Mouse (Mus musculus) ES-CJ7 (cell line): ENCODE data around the gene Barhl1.

Experiments
- DNase-seq: peaks from one replicate; pipeline ENCODE4 v3.0.0; 2011; ENCODE audit warnings: low read depth, low spot score

The Barhl1 gene

DNA sequence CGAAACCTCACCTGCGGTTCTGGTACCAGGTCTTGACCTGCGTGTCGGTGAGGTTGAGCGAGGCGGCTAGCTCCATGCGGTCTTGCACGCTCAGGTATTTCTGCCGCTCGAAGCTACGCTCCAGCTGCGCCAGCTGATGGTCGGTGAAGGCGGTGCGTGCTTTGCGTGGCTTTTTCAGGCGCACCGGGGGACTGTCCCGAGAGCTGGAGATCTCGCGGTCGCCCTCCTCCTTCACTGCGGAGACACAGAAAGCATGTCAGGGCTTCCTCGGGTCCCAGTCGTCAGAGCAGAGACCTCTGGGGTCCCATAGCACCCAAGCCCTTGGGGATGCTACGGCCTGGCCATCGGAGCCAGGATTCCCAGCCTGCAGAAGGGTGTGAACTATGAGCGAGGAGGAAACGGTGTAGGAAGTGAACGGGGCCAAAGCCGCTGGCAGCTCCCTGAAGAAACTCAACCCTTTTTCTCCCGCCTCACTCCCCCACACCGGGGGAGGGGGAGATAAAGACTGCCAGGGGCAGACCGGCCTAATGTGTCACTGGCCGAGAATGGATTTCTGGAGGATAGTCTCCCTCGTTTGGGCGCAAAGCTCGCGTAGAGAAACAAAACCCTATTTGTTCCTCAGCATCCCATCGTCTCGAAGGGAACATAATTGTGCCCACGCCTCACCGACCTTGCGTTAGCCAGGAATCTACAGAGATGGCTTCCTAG, 5.0 kb downstream of the Barhl1 start:
- peak; percentile 40 for DNase-seq

DNA sequence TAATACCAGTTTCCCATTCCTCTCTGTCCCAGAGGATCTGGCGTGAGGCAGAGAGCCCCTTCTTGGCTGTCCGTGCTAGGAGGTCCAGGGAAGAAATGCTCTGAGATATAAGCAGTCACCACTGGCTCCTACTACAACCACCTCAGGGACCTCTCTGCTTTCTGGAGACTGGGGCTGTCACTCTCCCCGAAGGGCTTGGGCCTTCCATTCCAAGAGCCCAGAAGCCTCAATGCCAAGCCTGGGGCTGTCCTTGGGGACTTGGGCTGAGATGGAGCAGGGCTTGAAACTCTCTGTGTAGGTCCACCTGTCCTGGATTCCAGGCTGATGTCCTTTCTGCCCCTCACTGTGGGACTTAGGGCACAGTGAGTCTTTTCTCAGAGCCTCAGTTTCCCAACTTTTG, 5.6 kb downstream of the Barhl1 start:
- no peak for DNase-seq

DNA sequence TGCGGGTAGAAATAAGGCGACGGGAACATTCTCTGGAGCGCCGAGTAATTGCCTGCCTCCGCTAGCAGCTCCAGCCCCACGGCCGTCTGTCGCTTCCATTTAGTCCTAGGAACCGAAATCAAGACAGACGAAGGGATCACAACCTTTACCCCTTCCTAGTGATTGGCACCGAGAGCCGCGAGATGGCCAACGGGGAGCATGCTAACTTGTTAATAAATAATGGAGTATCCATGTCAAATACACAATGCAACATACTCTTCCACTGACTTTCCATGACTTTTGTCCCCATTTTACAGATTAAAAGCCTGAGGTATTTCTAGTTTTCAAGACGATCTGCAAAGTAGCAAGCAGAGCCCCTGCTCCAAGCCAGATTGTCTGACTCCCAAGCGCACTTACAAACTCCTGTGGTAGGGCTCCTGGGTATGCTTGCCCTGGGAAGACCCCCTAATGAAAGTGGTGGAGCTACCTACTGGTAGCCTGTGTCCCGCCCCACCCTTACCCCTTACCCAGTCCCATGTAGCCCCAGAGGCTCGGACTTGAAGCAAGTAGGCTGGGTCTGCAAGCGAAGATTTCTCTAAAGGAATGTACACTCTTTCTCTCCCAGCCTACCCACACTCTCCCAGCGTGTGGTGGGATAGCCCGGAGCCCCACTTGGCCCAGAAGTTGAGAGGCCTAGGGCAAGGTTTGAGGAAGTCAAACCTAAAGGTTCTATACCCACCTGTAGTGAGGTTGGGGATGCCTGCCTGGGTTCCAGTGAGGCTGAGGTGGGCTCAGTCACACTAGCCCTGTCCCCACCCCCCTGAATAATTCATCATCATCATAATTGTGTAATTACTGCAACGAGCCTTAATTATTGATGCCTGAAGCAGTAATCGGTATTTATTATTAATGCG, 6.4 kb downstream of the Barhl1 start:
- no peak for DNase-seq

DNA sequence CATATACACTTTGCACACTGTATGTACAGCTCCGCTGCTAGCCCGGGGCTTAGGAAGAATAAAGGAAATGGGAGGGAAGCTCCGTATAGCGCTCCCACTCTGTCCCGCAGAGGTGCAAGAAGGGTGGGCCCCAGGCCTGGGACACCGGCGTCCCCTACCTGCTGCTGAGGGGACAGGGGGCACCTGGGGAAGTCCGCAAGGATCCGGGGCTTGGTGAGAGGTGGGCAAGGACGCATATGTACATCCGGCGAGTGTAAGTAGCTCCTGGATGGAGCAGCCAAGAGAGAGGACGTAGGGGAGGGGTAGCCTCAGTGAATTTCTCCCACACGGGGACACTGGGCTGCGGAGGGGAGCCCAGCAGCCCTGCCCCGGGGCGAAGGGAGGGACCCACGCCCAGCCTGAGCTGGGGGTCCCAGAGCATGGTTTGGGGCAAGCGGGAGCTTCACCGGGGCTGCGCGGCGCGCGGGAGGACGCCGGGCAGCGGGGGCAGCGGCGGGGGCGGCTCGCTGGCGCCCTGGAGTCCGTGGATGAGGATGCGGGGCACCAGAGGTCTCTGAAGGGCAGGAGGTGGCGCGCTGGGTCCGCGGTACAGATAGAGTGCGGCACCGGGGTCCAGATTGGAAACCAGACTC, 7.2 kb downstream of the Barhl1 start:
- no peak for DNase-seq

DNA sequence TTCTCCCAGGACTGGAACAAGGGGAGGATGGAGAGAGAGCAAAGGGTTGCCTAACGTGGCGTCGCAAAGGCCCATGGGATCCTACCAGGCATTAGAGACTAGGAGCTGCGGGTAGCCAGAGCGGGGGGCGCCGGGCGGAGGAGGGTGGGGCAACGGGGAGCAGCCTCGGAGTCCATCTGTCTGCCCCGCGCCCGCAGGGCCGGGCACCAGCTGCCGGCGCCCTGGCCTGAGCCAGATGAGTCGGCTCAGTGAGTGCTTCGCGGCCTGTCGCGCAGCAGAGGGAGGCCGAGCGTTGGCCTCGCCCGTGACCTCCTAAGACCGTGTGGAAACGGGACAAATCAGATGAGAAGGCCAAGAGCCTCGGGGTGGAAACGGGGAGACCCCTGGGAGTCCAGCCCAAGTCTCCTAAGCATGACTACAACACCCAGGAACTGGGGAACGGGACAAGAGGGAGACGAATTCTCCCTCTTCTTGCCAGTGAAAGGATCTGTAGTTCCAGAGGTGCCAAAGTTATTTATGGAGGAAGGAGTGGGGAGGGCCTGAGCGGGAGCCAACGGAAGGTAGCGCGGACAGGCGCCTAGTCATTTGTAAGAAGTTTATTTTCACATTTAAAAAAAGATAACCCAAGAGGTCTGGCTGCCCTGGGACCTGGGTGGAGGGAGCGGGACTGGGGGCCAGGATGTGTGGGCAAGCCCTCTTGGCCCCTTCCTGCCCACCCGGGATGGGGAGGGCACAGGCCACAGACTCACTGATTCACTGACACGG, 7.9 kb downstream of the Barhl1 start:
- DNase-seq = no peak

DNA sequence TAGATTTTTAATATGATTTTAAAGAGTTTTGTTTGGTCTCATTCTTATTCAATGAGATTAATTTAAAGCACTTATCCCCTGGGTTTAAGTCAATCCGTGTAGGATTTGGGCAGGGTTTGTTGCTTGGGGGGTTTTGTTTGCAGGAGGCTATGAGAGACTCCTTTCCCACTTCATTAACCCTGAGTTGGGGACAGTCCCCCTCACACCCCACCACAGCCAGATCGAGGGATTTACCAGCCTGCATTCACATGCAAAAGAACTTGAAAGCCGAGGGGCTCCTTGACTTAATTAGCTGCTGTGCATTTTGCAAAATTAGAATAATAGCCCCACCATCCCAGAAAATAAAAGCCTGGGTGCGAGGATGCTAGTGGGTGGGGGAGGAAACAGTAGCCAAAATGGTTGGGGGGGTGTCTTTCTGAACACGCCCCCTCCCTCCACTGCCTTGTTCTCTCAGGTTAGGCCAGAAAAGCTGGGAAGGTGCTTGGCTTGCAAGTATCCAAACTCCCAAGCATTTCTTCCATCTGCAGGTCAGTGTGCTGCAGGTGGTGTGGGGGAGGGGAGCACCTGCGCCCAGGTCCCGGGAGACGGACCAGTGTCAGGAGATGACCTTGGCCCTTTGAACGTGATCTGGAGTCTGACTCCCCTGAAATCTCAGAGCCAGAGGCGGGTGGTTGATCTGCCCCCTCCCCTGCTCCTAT, 8.6 kb downstream of the Barhl1 start:
- DNase-seq = peak; percentile 75

DNA sequence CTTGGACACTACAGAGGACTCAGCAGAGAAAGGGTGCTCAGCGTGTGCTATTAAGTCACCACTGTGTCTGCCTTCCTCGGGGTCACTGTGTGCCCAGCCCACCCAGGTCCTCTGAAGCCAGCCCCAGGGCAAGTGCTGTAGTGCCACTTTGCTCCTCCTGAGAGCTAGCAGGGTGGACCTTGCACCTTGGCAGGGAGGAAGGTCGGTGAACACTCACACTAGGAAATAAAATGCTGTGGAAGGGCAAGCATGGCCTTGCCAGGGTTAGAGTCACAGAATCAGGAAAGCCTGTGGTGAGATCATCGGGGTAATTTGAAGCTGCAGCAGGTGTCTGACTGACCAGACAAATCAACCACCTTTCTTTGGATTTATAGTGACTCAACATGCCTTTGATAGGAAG, 10.9 kb downstream of the Barhl1 start:
- DNase-seq = no peak

DNA sequence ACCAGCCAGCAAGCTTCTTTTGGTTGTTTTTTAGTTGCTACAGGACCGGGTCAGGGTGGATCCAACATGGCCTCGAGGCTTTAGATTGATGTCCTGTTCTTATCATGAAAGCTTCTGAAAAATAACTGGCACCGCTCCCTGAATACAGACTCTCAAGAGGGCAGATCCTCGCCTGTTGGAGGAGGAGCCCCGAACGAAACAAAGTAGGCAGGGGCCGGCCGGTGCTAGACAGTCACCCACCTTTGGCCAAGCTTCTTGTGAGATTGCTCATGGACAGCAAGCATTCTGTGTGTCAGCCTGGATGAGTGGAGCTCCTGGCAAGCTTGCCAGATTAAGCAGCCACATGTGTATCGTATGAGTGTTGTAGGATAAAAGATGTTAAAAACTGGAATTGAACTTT, 11.7 kb downstream of the Barhl1 start:
- no peak for DNase-seq

DNA sequence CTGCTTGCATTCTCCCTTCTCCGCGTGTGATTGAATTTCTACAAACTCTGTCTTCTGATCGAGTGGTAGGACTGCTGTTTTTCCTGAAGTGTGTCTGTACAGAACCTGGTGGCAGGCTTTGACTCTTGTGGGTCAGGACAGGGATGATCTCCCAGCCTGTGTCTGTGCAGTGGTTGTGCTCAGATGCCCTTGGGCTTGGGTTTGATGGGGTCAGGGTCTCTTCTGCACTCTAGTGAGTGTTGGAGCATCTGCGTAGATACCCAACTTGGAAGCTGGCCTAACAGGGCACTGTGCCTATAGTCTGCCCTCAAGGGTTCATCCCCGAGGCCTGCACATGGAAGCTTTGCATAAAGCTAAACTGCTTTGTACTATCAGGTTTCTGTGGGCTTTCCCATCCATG, 12.6 kb downstream of the Barhl1 start:
- DNase-seq = no peak

DNA sequence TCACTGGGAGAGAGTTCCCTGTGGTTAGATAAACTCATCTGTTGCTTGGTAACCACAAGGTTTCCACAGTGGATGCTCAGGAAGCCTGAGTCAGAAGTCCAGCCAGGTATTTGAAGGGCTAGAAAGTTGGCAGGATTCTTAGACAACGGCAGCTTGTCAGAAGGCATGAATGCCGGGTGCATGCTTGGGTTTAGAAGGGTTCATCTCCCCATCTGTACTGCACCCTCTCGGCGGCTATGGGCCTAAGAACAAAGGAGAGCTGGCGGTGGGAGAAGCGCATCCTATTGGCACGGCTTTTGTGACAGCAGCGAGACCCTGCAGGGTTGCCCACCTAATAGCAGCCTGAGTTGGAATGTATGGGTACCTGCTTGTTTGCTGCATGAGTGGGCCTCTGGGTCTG, 14.2 kb downstream of the Barhl1 start:
- DNase-seq = no peak

DNA sequence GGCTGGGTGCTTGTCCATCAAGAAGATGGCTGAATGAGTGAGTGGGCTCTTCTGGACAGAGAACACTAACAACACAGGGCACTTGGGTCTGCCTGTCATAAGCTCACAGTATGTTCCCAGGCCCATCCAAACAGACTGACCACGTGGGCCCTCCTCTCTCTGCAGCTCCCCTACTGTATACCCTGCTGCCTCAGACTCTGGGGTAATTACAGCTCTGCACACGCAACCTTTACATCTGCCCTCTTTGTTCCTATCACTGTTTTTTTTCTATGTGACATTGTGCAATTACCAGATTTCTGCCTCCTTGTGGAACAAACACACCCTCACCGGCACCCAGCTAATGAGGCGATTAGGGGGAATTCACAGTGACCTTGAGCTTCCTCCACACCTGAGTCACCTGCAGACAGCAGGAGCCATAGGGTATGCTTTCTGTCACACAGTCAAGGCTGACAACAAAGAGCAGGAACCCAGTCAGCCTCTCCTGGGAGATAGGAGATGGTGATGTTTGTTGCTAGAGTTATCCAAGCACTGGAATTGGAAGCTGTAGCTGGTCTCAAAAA, 19.0 kb downstream of the Barhl1 start:
- no peak for DNase-seq

DNA sequence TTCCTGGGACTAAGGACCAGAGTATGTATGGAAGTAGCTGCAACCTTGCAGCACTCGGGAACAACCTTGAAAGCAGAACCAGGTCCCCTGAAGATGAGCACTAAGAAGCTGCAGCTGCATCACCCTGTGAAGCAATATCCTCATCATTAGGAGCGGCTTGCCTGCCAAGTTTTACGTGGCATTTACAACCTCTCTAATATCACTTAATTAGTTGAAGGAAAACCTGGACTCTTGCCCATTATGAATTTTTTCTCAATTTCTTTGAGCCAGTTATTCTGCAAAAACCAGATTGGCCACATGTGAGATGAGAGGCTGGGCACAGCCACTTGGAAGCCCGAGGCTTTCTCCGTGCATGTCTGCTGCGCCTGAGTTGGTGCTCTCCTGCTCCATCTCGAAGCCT, 20.6 kb downstream of the Barhl1 start:
- DNase-seq = no peak

DNA sequence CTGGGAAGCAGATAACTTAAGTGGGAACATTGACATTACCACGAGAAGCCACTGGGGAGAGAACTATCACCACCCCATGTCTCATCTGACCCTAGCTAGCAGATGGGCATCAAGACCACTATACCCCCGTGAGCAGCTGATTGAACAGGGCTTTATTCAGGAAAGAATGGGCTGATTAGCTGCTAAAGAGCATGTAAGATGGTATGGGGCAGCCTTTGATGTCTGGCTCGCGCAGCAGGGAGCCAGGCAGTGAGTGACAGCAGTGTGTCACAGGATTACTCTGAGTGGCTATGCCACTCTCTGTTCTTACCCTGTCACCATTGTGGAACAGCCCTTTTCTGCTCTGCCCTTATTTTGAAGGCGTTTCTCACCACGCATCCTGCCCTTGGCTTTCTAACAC, 22.9 kb downstream of the Barhl1 start:
- DNase-seq = no peak

DNA sequence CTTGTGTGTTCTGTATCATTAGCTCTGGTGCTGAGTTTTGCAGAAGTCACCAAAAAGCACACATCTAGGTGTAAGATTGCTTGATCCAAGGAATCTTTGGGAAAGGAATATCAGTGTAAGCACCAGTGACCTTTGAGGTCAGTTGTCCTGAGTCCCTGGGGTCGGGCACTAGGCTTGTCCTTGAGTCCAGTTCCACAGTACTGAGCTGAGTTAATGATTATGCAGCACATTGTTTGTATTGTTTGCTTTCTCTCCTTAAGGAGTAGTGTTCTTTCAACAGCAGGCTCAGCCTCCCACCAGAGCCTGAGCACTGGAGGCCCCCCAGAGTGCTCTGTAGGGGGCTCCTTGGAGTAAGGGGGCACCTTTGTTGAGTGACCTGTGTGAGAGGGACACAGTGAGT, 23.7 kb downstream of the Barhl1 start:
- DNase-seq = no peak

DNA sequence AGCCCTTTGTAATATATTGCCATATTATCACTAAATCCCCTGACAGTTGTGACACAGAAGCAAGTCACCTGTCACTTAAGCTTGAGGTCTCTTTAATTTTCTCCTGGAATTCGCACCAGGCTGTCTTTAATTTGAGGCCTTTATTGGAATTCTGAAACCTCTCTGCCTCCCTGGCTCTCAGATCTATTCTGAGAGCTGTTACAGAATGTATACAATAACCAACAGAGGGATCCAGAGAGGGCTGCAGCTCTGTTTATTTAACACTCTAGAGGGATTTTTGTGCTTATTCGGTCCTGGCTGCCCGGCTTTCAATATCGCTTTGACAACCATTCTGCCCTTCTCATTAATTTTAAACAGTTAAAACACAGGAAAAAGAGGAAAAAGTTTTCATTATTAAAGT, 31.6 kb downstream of the Barhl1 start:
- no peak for DNase-seq

DNA sequence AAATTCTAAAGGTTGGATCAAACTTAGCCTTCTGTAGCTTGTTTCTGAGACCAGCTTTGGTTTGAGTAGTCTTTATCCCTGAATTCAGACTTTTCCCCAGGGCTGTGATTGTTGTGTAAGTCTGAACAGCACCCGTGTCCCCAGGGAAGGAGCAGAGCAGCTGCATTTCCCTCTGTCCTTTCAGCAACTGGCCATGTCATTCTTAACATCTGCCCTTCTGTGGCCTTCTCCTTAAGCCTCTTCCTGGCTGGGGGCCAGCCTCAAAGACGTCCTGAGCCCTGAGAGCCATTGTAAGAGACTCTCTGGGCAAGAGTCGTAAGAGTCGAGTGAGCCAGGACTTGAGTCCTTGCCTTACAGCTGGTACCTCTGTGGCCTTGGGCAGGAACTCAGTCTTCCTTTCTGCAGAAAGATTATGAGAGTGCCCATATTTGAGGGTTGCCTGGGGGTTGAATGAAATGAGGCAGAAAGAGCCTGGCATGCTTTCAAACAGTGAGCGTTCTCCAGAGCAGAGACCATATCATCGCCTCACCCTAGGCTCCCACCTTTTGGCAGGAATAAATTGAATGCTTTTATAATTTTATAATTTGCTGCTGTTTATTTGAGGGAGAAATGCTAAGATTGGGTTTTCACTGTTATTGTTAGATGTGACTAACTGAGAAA, 33.5 kb downstream of the Barhl1 start:
- DNase-seq = no peak

DNA sequence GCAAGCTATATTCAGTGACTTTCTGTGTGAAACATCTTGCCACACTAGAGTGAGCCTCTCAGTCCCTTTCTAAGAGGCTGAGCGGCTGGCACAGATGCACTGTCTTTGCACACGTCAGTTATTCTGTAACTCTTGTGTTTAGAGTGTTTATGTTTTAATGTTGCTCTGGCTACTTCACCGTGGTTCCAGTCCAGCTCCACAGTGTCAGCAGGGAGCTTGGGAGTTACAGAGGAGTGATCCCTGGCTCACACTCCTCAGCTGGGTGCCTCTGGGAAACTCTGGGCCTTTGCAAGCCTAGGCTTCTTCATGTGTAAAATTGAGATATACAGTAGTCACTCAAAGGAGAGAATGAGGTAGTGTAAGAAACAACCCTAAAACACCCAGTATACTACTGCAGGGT, 34.4 kb downstream of the Barhl1 start:
- no peak for DNase-seq

DNA sequence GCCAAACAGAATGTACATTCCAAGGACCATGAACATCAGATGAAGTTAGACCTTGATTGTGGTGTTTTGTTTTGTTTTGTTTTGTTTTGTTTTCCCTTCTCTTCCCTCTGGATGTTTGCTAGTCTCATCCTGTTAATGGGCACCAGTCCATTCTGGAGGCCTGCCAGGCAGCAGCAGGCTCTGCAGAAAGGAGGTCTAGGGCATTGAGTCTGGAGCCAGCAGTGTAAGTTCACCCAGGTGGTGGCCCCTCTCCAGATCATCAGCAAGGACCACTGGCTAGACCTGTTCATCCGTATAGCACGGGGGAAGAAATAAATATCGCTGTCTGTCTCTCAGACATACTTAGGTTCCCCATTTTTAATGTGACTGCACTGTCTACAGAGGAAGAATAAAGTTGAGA, 35.2 kb downstream of the Barhl1 start:
- DNase-seq = no peak

DNA sequence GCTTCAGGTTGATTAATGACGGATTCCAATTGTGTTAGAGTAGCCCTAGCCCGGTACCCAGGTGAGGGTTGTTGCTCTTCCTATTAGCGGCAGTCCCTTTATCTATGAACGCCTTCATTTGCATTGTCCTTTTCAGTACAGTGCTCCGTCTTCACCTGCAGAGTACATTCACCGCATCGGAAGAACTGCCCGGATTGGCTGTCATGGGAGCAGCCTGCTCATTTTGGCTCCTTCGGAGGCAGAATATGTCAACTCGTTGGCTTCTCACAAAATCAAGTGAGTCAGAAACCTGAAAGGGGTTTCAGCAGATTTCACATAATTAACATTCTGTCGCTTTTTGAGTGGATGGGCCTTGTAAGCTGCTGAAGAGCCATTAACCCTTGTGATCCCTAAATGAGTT, 40.9 kb downstream of the Barhl1 start:
- DNase-seq = no peak

DNA sequence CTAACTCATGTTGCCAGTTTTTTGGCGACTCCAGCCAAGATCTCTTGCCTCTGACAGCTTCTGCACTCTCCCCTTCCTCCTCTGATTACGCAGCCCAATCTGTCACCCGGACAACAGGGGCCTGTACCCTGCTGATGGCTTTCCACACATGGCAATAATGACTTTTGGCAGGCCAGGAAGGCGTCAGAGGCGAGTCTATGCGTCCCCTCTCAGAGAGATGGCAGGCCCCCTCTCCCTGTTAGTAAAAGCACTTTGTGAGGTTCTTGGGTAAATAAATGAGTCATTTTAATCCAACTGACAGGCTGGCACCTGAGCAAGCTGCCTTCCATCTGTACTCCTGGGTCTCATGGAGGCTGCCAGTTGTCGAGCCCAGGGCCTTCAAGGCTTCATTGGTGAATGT, 49.0 kb downstream of the Barhl1 start:
- no peak for DNase-seq

DNA sequence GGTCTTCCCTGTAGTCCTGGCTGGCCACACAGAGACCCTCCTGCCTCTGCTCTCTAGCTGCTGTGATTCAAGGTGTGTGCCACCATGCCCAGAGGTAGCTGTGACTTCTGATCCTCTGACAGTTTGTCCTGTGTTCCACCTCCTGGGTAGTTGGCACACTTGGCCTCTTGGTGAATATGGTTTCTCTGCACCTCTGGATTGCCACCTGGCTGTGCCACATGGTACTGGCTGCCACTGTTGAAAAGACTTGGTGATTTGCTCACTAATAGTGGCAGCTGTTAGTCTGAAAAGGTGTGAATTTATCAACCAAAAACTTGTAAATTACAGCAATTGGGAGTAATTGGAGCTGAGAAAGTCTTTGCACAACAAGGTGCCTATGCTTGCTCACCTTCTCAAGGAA, 52.6 kb downstream of the Barhl1 start:
- DNase-seq = no peak
